In the genomic region with DNA sequence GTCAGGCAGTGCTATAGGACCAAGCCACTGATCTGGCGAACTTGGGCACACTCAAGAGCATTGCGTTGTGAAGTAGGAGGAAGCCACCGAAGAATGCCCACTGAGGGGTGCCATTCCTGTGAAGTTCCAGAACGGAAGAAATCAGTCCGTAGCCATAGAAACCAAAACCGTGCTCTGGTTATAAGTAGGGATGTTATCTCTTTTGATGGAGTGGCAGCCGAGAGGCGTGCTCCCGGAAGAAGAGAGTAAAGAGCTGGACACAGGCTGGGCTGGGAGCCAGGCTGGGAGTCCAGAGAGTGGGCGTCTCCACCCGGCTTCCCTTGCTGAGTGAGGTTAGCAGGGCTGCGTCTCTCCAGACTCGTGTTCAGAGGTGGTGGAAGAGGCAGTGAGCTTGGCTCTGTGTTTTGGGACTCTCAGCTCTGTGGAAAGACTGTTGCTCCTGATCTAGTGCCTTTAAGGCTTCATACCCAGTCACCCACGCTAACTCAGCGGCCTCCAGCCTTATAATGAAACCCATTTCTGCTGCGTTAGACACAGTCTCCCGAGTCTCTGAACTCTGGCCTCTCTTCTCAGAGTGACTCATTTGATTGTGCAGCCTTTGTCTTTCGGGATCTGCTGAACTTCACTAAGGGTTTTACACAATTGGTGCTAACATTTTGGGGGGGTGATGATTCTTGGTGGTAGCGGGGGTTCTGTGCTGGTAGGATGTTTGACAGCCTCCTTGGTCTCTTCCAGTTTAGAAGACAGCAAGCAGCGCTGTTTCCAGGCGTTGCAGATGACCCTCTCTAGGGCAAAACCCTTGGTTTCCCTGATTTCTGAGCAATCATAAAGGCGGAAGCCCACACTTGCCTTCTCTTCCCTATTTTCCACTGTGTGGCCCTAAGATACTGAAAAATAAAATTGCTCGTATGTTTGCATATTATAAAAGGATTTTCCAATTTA, we compare ENCODE assay signal across 9 mouse cellular contexts. TPM values are rescaled to one million over a fixed set of nuclear protein-coding genes. Genes with fewer than 3 reads are reported as not detected.
DNase-seq lines count a peak whose midpoint lies in the region.
"Had no signal": no experiment of that assay in that cellular context is flagged by ENCODE, and none has a peak within 500 bp of the region (broad histone marks: within the 10 kb centered on the region; RNA-seq: fewer than 3 reads in every experiment).

No protein-coding gene starts in this region.

- intact Hi-C loops in heart, postnatal 36 days (cut with DNase I), result no loop called here

- no peaks in the 10 kb centered on the region for H3K9me3 ChIP-seq in limb, embryonic 10.5 days (replicated peaks)

- H3K4me1 ChIP-seq in limb, embryonic 10.5 days, result no peaks in the 10 kb centered on the region

- no peak overlapping the region for H3K4me3 ChIP-seq in limb, embryonic 10.5 days

- H3K36me3 ChIP-seq in limb, embryonic 10.5 days, result no peaks in the 10 kb centered on the region

- H3K27ac ChIP-seq in limb, embryonic 10.5 days, result no peak overlapping the region

- no peaks in the 10 kb centered on the region for H3K27me3 ChIP-seq in limb, embryonic 10.5 days (ENCODE audit: low read depth, poor library complexity, severe bottlenecking)

- WGBS in limb, embryonic 10.5 days, result 87% methylated on average over 23 of the region's 23 CpGs

- DNase-seq in retina, postnatal 1 day, result peak; percentile 48
- no peak for DNase-seq in retina, embryonic 14.5 days (ENCODE audit: low spot score)
- peak; percentile 34 to 37 for DNase-seq in frontal cortex, postnatal 14 days (ENCODE audit: low spot score in 2 of 2)
- DNase-seq in heart, postnatal 36 days, result peak; percentile 66 to 75
- DNase-seq in kidney, postnatal 4 days, result peak; percentile 81 to 86
- peak; percentile 85 to 92 for DNase-seq in lung, postnatal 4 days
- peak; percentile 33 for DNase-seq in telencephalon, adult 2 months (ENCODE audit: low read depth, low spot score)
- no peak for DNase-seq in limb, embryonic 10.5 days (ENCODE audit: low spot score)

RNA-seq across cellular contexts. Expression of a gene that starts 21.1 kb away (rescaled TPM):
- total RNA-seq in heart, postnatal 36 days (2021), result 10 to 100 TPM; 15.0 to 16.8 TPM
- polyA plus RNA-seq in limb, embryonic 10.5 days (2016; fragmentation: Nextera tagmentation; extraction: Ambion mirVana), result 11.5 and 12.8 TPM in 2 replicates
- total RNA-seq: MEL had no signal

RNA-seq across cellular contexts. Expression of a gene that starts 58.8 kb away (rescaled TPM):
- 10 to 100 TPM; 30.6 to 44.4 TPM for total RNA-seq in heart, postnatal 36 days (2021)
- polyA plus RNA-seq in limb, embryonic 10.5 days (2016; fragmentation: Nextera tagmentation; extraction: Ambion mirVana), result 882 and 949 TPM in 2 replicates

RNA-seq across cellular contexts. Expression of a gene that starts 58.9 kb away (rescaled TPM):
- total RNA-seq in heart, postnatal 36 days (2021), result not detected
- 0.09 and 0.24 TPM in 2 replicates for polyA plus RNA-seq in limb, embryonic 10.5 days (2016; fragmentation: Nextera tagmentation; extraction: Ambion mirVana)
- total RNA-seq: MEL had no signal

Comparison
In these comparisons a context has a peak if more than half of its experiments do, and no peak if none do; other contexts are left out.
1. DNase-seq: peak in retina, postnatal 1 day (single experiment), frontal cortex, postnatal 14 days (2 of 2), heart, postnatal 36 days (2 of 2), kidney, postnatal 4 days (2 of 2), lung, postnatal 4 days (2 of 2) and telencephalon, adult 2 months (single experiment); none in retina, embryonic 14.5 days (single experiment) and limb, embryonic 10.5 days (single experiment).